Mouse (Mus musculus) midbrain, postnatal 0 days (tissue): ENCODE data around the gene Gabrr3. TPM values are rescaled to one million over a fixed set of nuclear protein-coding genes. Genes with fewer than 3 reads are reported as not detected.

Experiments
- ATAC-seq: fragments of 200-750 bp; cut with Nextera tagmentation; 2 replicates; pipeline ENCODE4 v1.8.0; 2017; ENCODE audit warnings: moderate number of reproducible peaks, mild to moderate bottlenecking, moderate TSS enrichment, moderate library complexity; ENCODE audit not compliant: low FRiP score
- DNase-seq: peaks from one replicate; pipeline ENCODE4 v3.0.0-alpha.2; 2015; ENCODE audit warnings: low spot score
- H3K27ac ChIP-seq: fragments of 300-500 bp; sonication (generic); 2 replicates; pipeline ENCODE4 v1.5.1; 2014; ENCODE audit warnings: low read depth, mild to moderate bottlenecking, low read length, mixed read lengths
- H3K27me3 ChIP-seq: fragments of 300-500 bp; sonication (generic); 2 replicates; pipeline ENCODE4 v1.6.1; 2014; ENCODE audit warnings: low read length, control low read depth, mixed read lengths; ENCODE audit not compliant: insufficient read depth
- H3K36me3 ChIP-seq: fragments of 300-500 bp; sonication (generic); 2 replicates; pipeline ENCODE4 v1.6.1; 2014; ENCODE audit warnings: low read length, control low read depth, mixed read lengths; ENCODE audit not compliant: insufficient read depth
- H3K4me1 ChIP-seq: fragments of 300-500 bp; sonication (generic); 2 replicates; pipeline ENCODE4 v1.6.1; 2014; ENCODE audit warnings: mild to moderate bottlenecking, control low read depth, antibody characterized with exemption, low read length, mixed read lengths; ENCODE audit not compliant: insufficient read depth
- H3K4me2 ChIP-seq: fragments of 300-500 bp; sonication (generic); 2 replicates; pipeline ENCODE4 v1.6.1; 2014; ENCODE audit warnings: low read depth, mild to moderate bottlenecking, low read length, mixed read lengths; ENCODE audit not compliant: poor library complexity, severe bottlenecking
- H3K4me3 ChIP-seq: fragments of 300-500 bp; sonication (generic); 2 replicates; pipeline ENCODE4 v1.5.1; 2014; ENCODE audit warnings: low read depth, mild to moderate bottlenecking, low read length, moderate library complexity
- H3K9ac ChIP-seq: fragments of 300-500 bp; sonication (generic); replicated peaks from 2 replicates; pipeline ENCODE4 v1.6.1; 2014; ENCODE audit warnings: mild to moderate bottlenecking, low read length, moderate library complexity, mixed read lengths; ENCODE audit not compliant: poor library complexity, severe bottlenecking
- H3K9me3 ChIP-seq: fragments of 300-500 bp; sonication (generic); 2 replicates; pipeline ENCODE4 v1.6.1; 2016; ENCODE audit warnings: low read length, control low read depth
- CTCF ChIP-seq: IDR thresholded peaks from 2 replicates; pipeline ENCODE4 v1.5.1; 2016; ENCODE audit warnings: antibody characterized with exemption, mild to moderate bottlenecking
- WGBS: fragments of 180-500 bp; shearing (Covaris S2); extraction: QIAGEN DNeasy Blood & Tissue Kit; methylation state at CpG from one replicate; pipeline ENCODE4 v1.1.7; 2014; 5-methylcytosine and 5-hydroxymethylcytosine counted together
- polyA plus RNA-seq: library from polyadenylated mRNA; unstranded; fragments of >200 nt; fragmentation: Nextera tagmentation; extraction: Ambion mirVana; gene quantifications from 2 replicates; pipeline ENCODE4 v1.2.1, GENCODE M21; 2015
- total RNA-seq: library from RNA; depleted of rRNA; stranded (reverse); fragments of >200 nt; gene quantifications from 2 replicates; pipeline ENCODE4 v1.2.3, GENCODE M21; 2014; rRNA removed

Gabrr3 gene
- total and polyA plus RNA-seq, 2 experiments from 2014 or later: 0.16 TPM; not detected in 1

GRCm38 (mm10) chr16:59497947-59498346, 90.8 kb downstream of the Gabrr3 start:
- Histone ChIP-seq H3K36me3 (no peaks in the 10 kb centered on the region), H3K4me3 (no peak overlapping the region), H3K9me3 (no peaks in the 10 kb centered on the region), H3K4me2 (no peak overlapping the region), H3K27ac (no peak overlapping the region), H3K9ac (no peak overlapping the region), H3K4me1 (no peaks in the 10 kb centered on the region), H3K27me3 (no peaks in the 10 kb centered on the region)
- DNase-seq (no peak), ATAC-seq (no peak)
- no peak for TF ChIP-seq CTCF
- WGBS: 93% methylated on average over 1 of the region's 1 CpGs

GRCm38 (mm10) chr16:59499180-59499579, 92.0 kb downstream of the Gabrr3 start:
- no peaks in the 10 kb centered on the region for H3K9me3 ChIP-seq
- WGBS: 92% methylated on average over 3 of the region's 3 CpGs
- no peak for TF ChIP-seq CTCF
- H3K4me1 ChIP-seq: no peaks in the 10 kb centered on the region
- DNase-seq: no peak
- H3K27ac ChIP-seq: no peak overlapping the region
- H3K36me3 ChIP-seq: no peaks in the 10 kb centered on the region
- no peak overlapping the region for H3K4me3 ChIP-seq
- no peak for ATAC-seq
- H3K9ac ChIP-seq: no peak overlapping the region
- H3K27me3 ChIP-seq: no peaks in the 10 kb centered on the region
- H3K4me2 ChIP-seq: no peak overlapping the region

GRCm38 (mm10) chr16:59509830-59510229, 102.7 kb downstream of the Gabrr3 start:
- TF ChIP-seq CTCF: no peak
- no peak overlapping the region for H3K4me2 ChIP-seq
- no peak for DNase-seq
- H3K4me3 ChIP-seq: no peak overlapping the region
- no peak overlapping the region for H3K9ac ChIP-seq
- 91% methylated on average over 5 of the region's 5 CpGs for WGBS
- no peak for ATAC-seq
- H3K36me3 ChIP-seq: no peaks in the 10 kb centered on the region
- H3K27me3 ChIP-seq: no peaks in the 10 kb centered on the region
- H3K9me3 ChIP-seq: no peaks in the 10 kb centered on the region
- no peaks in the 10 kb centered on the region for H3K4me1 ChIP-seq
- H3K27ac ChIP-seq: no peak overlapping the region

Other genes with a start within 250 kb of the Gabrr3 start
- gene Olfr196, start 236.9 kb upstream of the Gabrr3 start, total RNA-seq: not detected in 2 replicates
- not detected in 2 replicates for gene Olfr196, start 236.9 kb upstream of the Gabrr3 start, polyA plus RNA-seq
- gene Olfr198, start 203.8 kb upstream of the Gabrr3 start, total RNA-seq: not detected in 2 replicates
- gene Olfr198, start 203.8 kb upstream of the Gabrr3 start, polyA plus RNA-seq: not detected in 2 replicates
- not detected in 2 replicates for gene Olfr199, start 187.6 kb upstream of the Gabrr3 start, total RNA-seq
- not detected in 2 replicates for gene Olfr199, start 187.6 kb upstream of the Gabrr3 start, polyA plus RNA-seq
- gene Olfr201, start 134.7 kb upstream of the Gabrr3 start, total RNA-seq: not detected in 2 replicates
- not detected in 2 replicates for gene Olfr201, start 134.7 kb upstream of the Gabrr3 start, polyA plus RNA-seq
- not detected in 2 replicates for gene Olfr202, start 120.5 kb upstream of the Gabrr3 start, total RNA-seq
- gene Olfr202, start 120.5 kb upstream of the Gabrr3 start, polyA plus RNA-seq: not detected in 2 replicates
- gene Olfr203, start 108.5 kb upstream of the Gabrr3 start, total RNA-seq: not detected in 2 replicates
- not detected in 2 replicates for gene Olfr203, start 108.5 kb upstream of the Gabrr3 start, polyA plus RNA-seq
- not detected in 2 replicates for gene Olfr204, start 89.1 kb upstream of the Gabrr3 start, total RNA-seq
- gene Olfr204, start 89.1 kb upstream of the Gabrr3 start, polyA plus RNA-seq: not detected in 2 replicates
- gene Olfr205, start 76.2 kb upstream of the Gabrr3 start, total RNA-seq: not detected in 2 replicates
- gene Olfr205, start 76.2 kb upstream of the Gabrr3 start, polyA plus RNA-seq: not detected in 2 replicates
- gene Olfr206, start 58.1 kb upstream of the Gabrr3 start, total RNA-seq: not detected in 2 replicates
- not detected in 2 replicates for gene Olfr206, start 58.1 kb upstream of the Gabrr3 start, polyA plus RNA-seq
- gene Olfr209, start 43.3 kb upstream of the Gabrr3 start, total RNA-seq: not detected in 2 replicates
- gene Olfr209, start 43.3 kb upstream of the Gabrr3 start, polyA plus RNA-seq: not detected in 2 replicates
- 5.1 and 8.6 TPM in 2 replicates for gene Riox2, start 64.4 kb downstream of the Gabrr3 start, total RNA-seq
- gene Riox2, start 64.4 kb downstream of the Gabrr3 start, polyA plus RNA-seq: 11.1 and 11.2 TPM in 2 replicates
- gene Crybg3, start 193.6 kb downstream of the Gabrr3 start, total RNA-seq: 3.3 and 4.0 TPM in 2 replicates
- 0.69 and 1.1 TPM in 2 replicates for gene Crybg3, start 193.6 kb downstream of the Gabrr3 start, polyA plus RNA-seq
- gene Arl6, start 232.1 kb downstream of the Gabrr3 start, total RNA-seq: 29.2 and 30.7 TPM in 2 replicates
- gene Arl6, start 232.1 kb downstream of the Gabrr3 start, polyA plus RNA-seq: 62.0 and 63.1 TPM in 2 replicates